Mouse (Mus musculus) small intestine, adult 2 months (tissue): ENCODE measurements around the gene Nr5a1.

Source experiments
- CTCF ChIP-seq: fragments of 200-500 bp; IDR thresholded peaks from 2 replicates; pipeline ENCODE4 v1.5.1; 2012; ENCODE audit warnings: low read depth, mild to moderate bottlenecking, control low read depth, inconsistent platforms, low read length, moderate library complexity, mixed read lengths; ENCODE audit not compliant: insufficient replicate concordance, insufficient read length; ENCODE audit errors: extremely low read depth
- POLR2A ChIP-seq: fragments of 200-500 bp; IDR thresholded peaks from 2 replicates; pipeline ENCODE4 v1.6.1; 2012; ENCODE audit warnings: low read depth, mild to moderate bottlenecking, control low read depth, inconsistent platforms, low read length, moderate library complexity

- no peak for TF ChIP-seq POLR2A
- peak; percentile 55; the same call in 1 of the 2 replicates for TF ChIP-seq CTCF
Observed at GRCm38 (mm10) chr2:38661398-38661797, 52.9 kb downstream of the Nr5a1 start.
